Mouse (Mus musculus) testis, postnatal 10 days (tissue): ENCODE measurements around the gene Bbs12.

Experiments
- DNase-seq: peaks from one replicate; pipeline ENCODE4 v3.0.0; 2021; ENCODE audit warnings: low spot score

Gene Bbs12

GRCm38 (mm10) chr3:37312370-37312941, at the start of gene Bbs12, which contains the start of gene Cetn4:
TSS of gene Bbs12 (plus strand) at chr3:37312554.
TSS of gene Cetn4 (minus strand) at chr3:37312708.
- peak; percentile 98 for DNase-seq

DNA sequence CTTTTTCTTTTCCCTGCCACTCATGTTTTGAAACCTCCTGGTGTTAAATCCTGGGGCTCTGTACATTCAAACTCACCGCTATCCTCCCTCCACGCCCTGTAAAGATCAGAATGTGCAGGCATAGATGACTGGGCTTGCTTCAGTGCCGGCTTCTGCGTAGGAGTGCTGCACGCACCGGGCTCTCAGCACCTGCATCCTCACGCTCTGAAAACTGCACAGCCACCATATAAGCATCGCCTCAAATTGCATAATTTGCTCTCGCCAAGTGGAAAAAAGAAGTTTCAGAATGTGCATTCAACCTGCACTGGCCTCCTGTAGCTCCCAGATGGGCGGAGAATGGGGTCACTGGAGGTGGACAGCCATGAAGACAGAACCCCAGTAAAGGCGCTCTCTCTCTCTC, 44.0 kb upstream of the Bbs12 start:
- no peak for DNase-seq

- no peak for DNase-seq
Observed at GRCm38 (mm10) chr3:37269926-37270325, 42.4 kb upstream of the Bbs12 start.

- peak; percentile 70 for DNase-seq
Observed at GRCm38 (mm10) chr3:37271209-37271608, 41.1 kb upstream of the Bbs12 start.

DNA sequence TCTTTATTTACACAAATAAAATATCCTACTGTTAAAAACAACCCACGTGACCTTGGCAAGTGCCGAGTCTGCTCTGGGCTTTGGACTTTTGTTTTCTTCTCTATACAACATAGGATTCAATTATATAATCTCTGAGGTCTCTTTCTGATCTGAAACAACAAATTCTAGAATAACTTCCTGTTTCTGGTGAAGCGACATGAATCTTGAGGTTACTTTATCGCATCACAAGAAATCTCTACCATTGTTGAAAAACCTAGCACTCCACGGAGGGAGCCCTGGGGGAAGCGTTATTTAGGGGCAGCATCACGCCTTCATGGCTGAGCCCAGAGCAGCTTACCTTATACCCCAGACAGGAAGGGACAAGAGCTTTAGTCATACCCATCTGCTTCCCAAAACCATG, 39.3 kb upstream of the Bbs12 start:
- no peak for DNase-seq

DNA sequence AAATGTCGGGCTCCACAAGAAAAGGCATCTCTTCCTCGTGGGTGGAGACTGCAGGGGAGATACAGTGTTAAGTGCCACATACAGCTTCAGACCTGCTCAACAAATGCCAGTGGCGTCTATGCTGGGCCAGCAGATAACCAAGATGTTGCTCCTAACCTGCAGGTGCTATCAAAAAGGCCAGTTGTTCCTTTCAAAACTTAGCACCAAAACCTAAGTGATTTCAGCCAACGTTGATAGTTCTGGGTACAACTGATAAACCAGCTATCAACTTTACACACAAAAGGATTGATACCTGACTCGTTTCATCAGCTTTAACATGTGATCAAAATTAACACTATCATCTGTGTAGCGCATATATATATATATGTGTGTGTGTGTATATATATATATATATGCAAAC, 37.7 kb upstream of the Bbs12 start:
- DNase-seq, result no peak

- no peak for DNase-seq
Observed at GRCm38 (mm10) chr3:37280221-37280620, 32.1 kb upstream of the Bbs12 start.

DNA sequence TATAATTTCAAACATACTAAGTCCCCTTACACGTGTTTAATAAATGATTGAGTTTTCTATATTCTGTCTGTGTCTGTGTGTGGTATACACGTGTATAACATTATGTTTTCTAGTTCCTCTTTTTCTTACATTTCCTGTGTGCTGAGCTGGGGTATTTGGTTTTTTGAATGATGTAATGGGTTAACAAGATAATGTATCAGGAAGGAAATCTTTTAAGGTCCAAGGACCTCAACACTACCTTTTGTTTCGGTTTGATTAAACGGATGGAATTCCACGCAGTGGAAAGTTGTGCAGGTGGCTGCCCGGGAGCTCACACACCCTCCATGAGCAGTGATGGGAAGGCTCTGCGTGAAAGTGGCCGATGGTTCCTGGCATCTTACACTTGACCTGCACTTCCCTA, 31.5 kb upstream of the Bbs12 start:
- DNase-seq, result no peak

DNA sequence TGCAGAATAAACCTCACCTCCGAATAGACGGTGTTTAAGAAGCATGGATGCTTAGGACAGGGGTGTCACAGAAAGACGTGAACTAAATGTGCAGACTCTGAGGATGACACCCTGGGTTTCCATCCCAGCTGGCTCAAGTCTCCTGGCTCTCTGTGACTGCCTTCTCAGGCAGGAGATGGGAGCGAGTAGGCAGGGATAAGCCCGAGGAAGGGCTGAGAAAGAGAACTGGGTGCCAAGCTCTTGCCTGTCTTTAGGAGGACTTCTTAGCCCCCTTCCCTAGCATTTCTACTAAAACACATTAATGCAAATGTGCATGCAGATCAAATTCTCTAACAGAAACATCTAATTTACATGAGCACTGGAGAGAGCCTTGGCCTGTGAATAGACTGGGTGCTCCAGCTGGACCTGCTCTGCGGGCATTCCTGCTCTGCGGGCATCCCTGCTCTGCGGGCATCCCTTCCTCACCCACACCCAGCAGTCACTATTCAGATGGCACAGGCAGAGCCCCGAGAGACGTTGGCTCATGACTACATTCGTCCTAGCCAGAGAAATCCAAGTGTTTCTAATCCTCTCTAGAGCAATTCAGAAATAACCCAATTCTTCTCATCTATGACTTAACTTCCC, 29.9 kb upstream of the Bbs12 start:
- no peak for DNase-seq

DNA sequence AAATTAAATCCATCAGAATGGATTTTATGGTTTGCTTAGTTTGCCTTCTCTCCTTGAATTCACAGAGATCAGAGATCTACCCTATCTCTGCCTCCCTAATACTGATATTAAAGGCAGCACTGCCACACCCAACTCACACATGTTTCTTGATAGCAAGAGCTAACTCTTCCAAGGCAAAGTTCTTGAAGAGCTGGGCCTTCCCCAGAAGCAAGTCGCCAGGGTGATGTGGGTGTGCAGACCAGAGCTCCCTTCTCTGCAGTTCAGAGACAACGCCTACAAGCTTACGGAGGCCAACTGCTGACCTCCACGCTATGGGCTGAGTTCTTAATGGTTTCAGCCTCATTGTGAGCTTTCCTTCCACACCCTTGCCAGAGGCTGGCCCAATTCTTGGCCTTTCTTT, 29.1 kb upstream of the Bbs12 start:
- no peak for DNase-seq

- no peak for DNase-seq
Observed at GRCm38 (mm10) chr3:37289237-37289636, 23.1 kb upstream of the Bbs12 start.

DNA sequence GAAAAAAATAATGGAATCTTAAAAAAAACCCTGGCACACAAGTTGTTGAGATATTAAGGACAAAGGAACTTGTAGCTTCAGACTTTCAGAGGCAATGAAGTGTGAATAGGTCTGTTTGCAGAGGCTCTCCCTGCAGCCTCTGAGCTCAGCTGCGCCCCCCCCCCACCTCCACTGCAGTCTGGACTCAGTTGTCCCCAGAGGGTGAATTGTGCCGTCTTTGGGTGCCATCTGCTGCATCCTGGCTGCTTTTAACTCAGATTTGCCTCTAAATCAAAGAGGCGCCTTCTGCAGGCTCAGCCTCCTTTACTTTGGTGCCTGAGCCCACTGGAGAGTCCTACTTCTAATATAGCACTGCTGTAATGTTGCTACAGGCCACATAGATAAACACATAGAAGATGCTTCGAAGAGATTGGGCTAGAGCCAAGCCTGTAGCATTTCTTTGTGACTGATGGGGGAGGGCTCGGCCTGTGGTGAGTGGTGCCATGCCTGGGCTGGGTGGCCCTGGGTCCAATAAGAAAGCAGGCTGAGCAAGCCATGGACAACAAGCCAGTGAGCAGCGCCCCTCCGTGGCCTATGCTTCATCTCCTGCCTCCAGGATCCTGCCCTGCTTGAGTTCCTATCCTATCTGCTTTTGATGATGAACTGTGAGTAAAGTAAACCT, 21.3 kb upstream of the Bbs12 start:
- DNase-seq, result no peak

- no peak for DNase-seq
Observed at GRCm38 (mm10) chr3:37291929-37292328, 20.4 kb upstream of the Bbs12 start.

GRCm38 (mm10) chr3:37292654-37293053, 19.7 kb upstream of the Bbs12 start:
- DNase-seq, result no peak

DNA sequence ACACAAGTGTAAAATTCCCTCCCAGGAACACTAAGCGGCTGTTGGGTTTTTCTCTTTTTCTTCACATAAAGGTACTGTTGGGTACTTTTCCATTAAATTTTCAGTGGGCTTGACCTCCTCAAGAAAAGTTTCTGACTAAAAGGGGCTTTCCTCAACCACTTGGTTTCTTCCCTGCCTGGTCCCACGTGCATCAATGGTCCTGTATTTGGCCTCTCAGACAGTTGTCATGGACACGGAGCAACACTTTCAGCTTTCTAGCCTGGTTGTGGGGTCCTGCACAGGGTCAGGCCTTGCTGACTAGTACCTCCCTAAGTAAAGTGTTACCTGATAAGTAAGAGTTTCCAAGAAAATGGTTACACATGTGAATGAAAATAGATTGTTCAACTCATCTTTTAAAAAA, 12.9 kb upstream of the Bbs12 start:
- DNase-seq, result no peak

GRCm38 (mm10) chr3:37302685-37303084, 9.7 kb upstream of the Bbs12 start:
- DNase-seq, result peak; percentile 65

DNA sequence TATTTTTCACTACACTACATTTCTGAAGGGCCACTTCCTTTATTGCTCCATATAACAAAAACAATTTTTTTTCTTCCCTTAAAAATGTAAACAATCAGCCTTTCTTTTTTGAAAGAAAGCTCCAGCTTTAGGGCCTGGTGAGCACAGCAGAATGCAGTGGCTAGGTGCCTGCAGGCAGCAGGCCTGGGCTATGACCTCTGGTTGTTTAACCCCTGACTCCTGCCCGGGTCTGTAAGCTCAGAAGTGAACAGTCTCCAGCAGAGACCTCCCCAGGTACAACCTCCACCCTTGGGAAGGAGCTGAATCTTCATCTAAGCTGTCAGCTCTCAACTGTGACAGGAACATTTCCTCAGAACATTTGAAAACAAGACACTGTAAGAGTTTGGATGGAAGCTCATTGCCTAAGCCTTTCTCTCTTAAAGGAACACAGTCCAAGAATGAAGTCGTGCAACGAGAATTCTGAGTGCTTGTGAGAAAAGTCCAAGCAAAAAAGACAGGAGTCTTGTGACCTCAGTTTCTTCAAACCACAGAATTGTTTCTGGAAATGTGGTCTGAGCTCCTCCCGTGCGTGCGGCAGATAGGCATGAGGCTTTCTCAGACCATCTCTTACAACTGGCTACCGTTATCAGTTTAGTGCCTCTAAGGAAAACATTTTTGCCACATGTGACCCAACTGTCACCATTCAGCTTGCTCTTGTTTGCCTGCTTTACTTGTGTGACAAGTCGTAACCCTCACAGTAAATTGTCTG, 8.8 kb upstream of the Bbs12 start:
- no peak for DNase-seq

GRCm38 (mm10) chr3:37311897-37312369, 421 bp upstream of the Bbs12 start:
- DNase-seq, result peak; percentile 43

GRCm38 (mm10) chr3:37313371-37313770, 1.0 kb downstream of the Bbs12 start:
- DNase-seq, result no peak

DNA sequence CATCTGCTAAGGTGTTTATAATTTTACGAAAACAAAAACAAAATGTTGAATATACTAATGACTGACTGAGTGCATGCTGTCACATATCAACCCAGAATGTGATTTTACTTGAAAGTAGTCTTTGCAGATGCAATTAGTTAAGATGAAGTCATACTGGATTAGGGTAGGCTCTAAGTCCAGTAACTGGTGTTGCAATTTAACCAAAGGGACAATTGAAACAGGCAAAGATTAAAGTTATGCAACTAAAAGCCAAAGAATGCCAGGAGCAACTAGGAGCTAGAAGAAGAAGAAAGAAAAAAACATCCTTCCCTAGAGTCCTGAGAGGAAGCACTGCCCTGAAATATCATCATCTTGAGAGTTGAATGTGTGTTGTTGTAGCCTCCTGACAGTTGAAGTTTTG, 3.9 kb downstream of the Bbs12 start:
- no peak for DNase-seq

GRCm38 (mm10) chr3:37324310-37324709, 12.0 kb downstream of the Bbs12 start:
- DNase-seq, result no peak

DNA sequence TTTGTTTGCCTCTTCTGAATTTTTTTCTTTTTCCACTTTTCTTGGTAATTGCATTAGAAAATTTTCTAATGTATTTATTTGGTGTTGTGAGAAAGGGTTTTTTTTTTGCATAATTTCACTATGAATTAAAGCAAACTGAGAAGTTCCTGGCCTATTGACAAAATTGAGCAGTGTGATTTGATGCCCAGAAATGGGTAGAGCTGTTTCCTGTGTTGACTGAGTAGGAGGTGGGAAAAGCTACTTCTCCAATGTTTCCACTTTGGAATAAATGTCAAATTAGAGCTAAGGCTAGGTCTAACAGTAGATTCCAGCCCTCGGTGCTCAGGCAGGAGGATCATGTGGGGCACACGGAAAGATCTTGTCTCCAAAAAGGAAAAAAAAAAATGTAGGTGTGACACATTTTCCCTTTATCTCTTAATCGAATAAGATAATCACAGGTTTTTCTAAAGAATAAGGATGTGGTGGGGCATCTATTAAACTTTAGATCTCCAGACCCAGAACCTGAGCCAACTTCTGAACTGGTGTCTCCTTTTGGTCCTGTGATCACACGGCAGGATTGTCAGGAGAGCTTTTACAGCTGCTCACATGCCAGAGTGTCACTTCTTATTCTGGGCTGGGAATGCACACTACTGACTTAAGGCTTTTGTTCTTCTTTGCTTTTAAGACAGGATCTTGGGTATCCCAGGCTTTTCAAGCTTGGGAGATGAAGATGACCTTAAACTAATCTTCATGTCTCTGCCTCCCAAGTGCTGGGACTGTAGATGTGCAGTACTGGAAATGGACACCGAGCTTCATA, 13.2 kb downstream of the Bbs12 start:
- DNase-seq, result no peak
